Mouse (Mus musculus) heart, adult 2 months (tissue): ENCODE results near the gene Kirrel2.

Source experiments
- EP300 ChIP-seq: fragments of 200-500 bp; IDR thresholded peaks from 2 replicates; pipeline ENCODE4 v1.6.1; 2011; ENCODE audit warnings: low read depth, low read length, control low read depth; ENCODE audit not compliant: insufficient read depth
- POLR2A ChIP-seq: fragments of 200-500 bp; IDR thresholded peaks from 2 replicates; pipeline ENCODE4 v1.6.1; 2011; ENCODE audit warnings: mild to moderate bottlenecking, low read depth, low read length, control low read depth; ENCODE audit not compliant: insufficient read depth

DNA sequence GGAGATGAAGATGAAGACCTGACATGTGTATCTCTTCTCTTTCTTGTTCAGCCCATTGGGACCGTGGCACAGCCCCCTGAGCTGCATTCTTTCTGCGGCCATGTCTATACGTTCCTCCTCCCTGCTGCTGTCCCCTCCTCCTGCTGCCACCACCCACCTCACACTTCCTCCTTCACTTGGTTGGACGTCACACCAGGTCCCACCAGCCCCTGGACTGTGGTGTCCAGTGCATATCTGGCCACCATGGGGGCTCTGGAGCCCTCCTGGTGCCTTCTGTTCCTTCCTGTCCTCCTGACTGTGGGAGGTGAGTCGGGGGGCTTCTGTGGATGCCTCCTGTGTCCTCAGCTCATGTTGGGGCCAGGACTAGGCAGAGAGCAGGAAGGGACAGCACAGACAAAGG is 43.9 kb downstream of the Kirrel2 start, which contains the start of gene Tyrobp:
- peak; percentile 49 for TF ChIP-seq POLR2A
- no peak for TF ChIP-seq EP300
